17 mouse cellular contexts compared by ENCODE assay signal in genomic region chr14:85507419-85508170, GRCm38 (mm10).
A peak's percentile ranks its signal among the peaks of the same experiment; 100 is the strongest.
DNase-seq lines count a peak whose midpoint lies in the region; ATAC-seq lines count a peak whose summit lies in the region.
"Had no signal": no experiment of that assay in that cellular context is flagged by ENCODE, and none has a peak within 500 bp of the region (broad histone marks: within the 10 kb centered on the region; RNA-seq: fewer than 3 reads in every experiment).

No protein-coding gene starts in this region.

- no peak for ATAC-seq in midbrain, embryonic 11.5 days (ENCODE audit: low FRiP score)
- peak; percentile 78; the same call in 1 of the 2 replicates for ATAC-seq in hindbrain, embryonic 14.5 days (ENCODE audit: low FRiP score)
- ATAC-seq in midbrain, embryonic 16.5 days, result 0 out of 2 replicates have a peak, but pooled peaks have one; percentile 25
- no peak for ATAC-seq in erythroblast, adult 5-6 weeks (replicated peaks; ENCODE audit: low FRiP score, poor library complexity, severe bottlenecking)

- no peak overlapping the region for H3K4me3 ChIP-seq in midbrain, embryonic 10.5 days
- H3K4me3 ChIP-seq in midbrain, embryonic 11.5 days (ENCODE audit: low read depth, low read length), result no peak overlapping the region
- H3K4me3 ChIP-seq in hindbrain, embryonic 14.5 days (replicated peaks; ENCODE audit: low read length), result no peak overlapping the region
- no peak overlapping the region for H3K4me3 ChIP-seq in midbrain, embryonic 16.5 days (ENCODE audit: low read depth, low read length)
- H3K4me3 ChIP-seq: erythroblast, embryonic 14.5 days; heart, embryonic 13.5 days; left cerebral cortex, adult 2 months; limb, embryonic 13.5 days; liver, embryonic 15.5 days had no signal

- H3K27ac ChIP-seq in midbrain, embryonic 10.5 days (replicated peaks), result 0 out of 2 replicates have a peak overlapping the region, but pooled peaks have one; percentile 17
- no peak overlapping the region for H3K27ac ChIP-seq in midbrain, embryonic 11.5 days (ENCODE audit: low read depth, low read length)
- H3K27ac ChIP-seq in hindbrain, embryonic 14.5 days, result no peak overlapping the region
- 0 out of 2 replicates have a peak overlapping the region, but pooled peaks have one; percentile 20 for H3K27ac ChIP-seq in midbrain, embryonic 16.5 days (ENCODE audit: low read length)
- H3K27ac ChIP-seq: heart, embryonic 13.5 days; left cerebral cortex, adult 2 months; limb, embryonic 13.5 days; liver, embryonic 15.5 days had no signal

- no peak overlapping the region for H3K9ac ChIP-seq in midbrain, embryonic 11.5 days (ENCODE audit: low read length)
- no peak overlapping the region for H3K9ac ChIP-seq in hindbrain, embryonic 14.5 days
- H3K9ac ChIP-seq in midbrain, embryonic 16.5 days (ENCODE audit: low read depth, low read length), result no peak overlapping the region
- H3K9ac ChIP-seq: heart, embryonic 13.5 days; limb, embryonic 13.5 days; liver, embryonic 15.5 days had no signal

- H3K27me3 ChIP-seq in midbrain, embryonic 10.5 days (ENCODE audit: low read depth, poor library complexity, severe bottlenecking), result no peaks in the 10 kb centered on the region
- no peaks in the 10 kb centered on the region for H3K27me3 ChIP-seq in midbrain, embryonic 11.5 days (ENCODE audit: control insufficient read depth, insufficient read depth, low read length)
- no peaks in the 10 kb centered on the region for H3K27me3 ChIP-seq in hindbrain, embryonic 14.5 days (ENCODE audit: control insufficient read depth, insufficient read depth, low read length)
- H3K27me3 ChIP-seq in midbrain, embryonic 16.5 days (ENCODE audit: control insufficient read depth, insufficient read depth, low read depth, low read length), result no peaks in the 10 kb centered on the region
- H3K27me3 ChIP-seq: heart, embryonic 13.5 days; limb, embryonic 13.5 days; liver, embryonic 15.5 days had no signal

- no peaks in the 10 kb centered on the region for H3K36me3 ChIP-seq in midbrain, embryonic 10.5 days
- no peaks in the 10 kb centered on the region for H3K36me3 ChIP-seq in midbrain, embryonic 11.5 days (ENCODE audit: control insufficient read depth, insufficient read depth, low read length)
- H3K36me3 ChIP-seq in hindbrain, embryonic 14.5 days (replicated peaks; ENCODE audit: control insufficient read depth, insufficient read depth), result no peaks in the 10 kb centered on the region
- no peaks in the 10 kb centered on the region for H3K36me3 ChIP-seq in midbrain, embryonic 16.5 days (ENCODE audit: control insufficient read depth, insufficient read depth, low read length)
- H3K36me3 ChIP-seq: heart, embryonic 13.5 days; limb, embryonic 13.5 days; liver, embryonic 15.5 days had no signal

- no peak overlapping the region for H3K4me2 ChIP-seq in midbrain, embryonic 11.5 days
- no peak overlapping the region for H3K4me2 ChIP-seq in hindbrain, embryonic 14.5 days (replicated peaks)
- no peak overlapping the region for H3K4me2 ChIP-seq in midbrain, embryonic 16.5 days (ENCODE audit: low read length)
- H3K4me2 ChIP-seq: heart, embryonic 13.5 days; limb, embryonic 13.5 days; liver, embryonic 15.5 days had no signal

- H3K9me3 ChIP-seq in midbrain, embryonic 10.5 days (replicated peaks), result no peaks in the 10 kb centered on the region
- no peaks in the 10 kb centered on the region for H3K9me3 ChIP-seq in midbrain, embryonic 11.5 days (ENCODE audit: control insufficient read depth, low read length)
- H3K9me3 ChIP-seq in hindbrain, embryonic 14.5 days (ENCODE audit: control insufficient read depth, low read length), result no peaks in the 10 kb centered on the region
- no peaks in the 10 kb centered on the region for H3K9me3 ChIP-seq in midbrain, embryonic 16.5 days (replicated peaks; ENCODE audit: control insufficient read depth, low read length, poor library complexity, severe bottlenecking)
- H3K9me3 ChIP-seq: heart, embryonic 13.5 days; limb, embryonic 13.5 days; liver, embryonic 15.5 days had no signal

- DNase-seq in midbrain, embryonic 10.5 days (ENCODE audit: low spot score), result no peak
- no peak for DNase-seq in midbrain, embryonic 11.5 days (ENCODE audit: low spot score, missing footprints)
- DNase-seq in hindbrain, embryonic 14.5 days (ENCODE audit: low spot score), result peak; percentile 32
- DNase-seq in cerebellum, postnatal 4 days (ENCODE audit: low spot score in 2 of 2), result no peak
- DNase-seq in cerebellum, adult 18-20 months, result no peak
- DNase-seq: adrenal gland, adult 8-10 months; cerebellum, adult 8-10 months; kidney, adult 8-10 months; lung, postnatal 14 days; right cerebral cortex, postnatal 25 days had no signal

- peaks cover 9% of the 10 kb centered on the region for H3K4me1 ChIP-seq in midbrain, embryonic 10.5 days
- no peaks in the 10 kb centered on the region for H3K4me1 ChIP-seq in midbrain, embryonic 11.5 days (ENCODE audit: control insufficient read depth, insufficient read depth, low read length)
- H3K4me1 ChIP-seq in hindbrain, embryonic 14.5 days (replicated peaks; ENCODE audit: control insufficient read depth, insufficient read depth, low read length), result peaks cover 6% of the 10 kb centered on the region
- peaks cover 5% of the 10 kb centered on the region; the same call in 1 of the 2 replicates for H3K4me1 ChIP-seq in midbrain, embryonic 16.5 days (ENCODE audit: control insufficient read depth, insufficient read depth, low read length)
- H3K4me1 ChIP-seq: heart, embryonic 13.5 days; limb, embryonic 13.5 days; liver, embryonic 15.5 days had no signal

- WGBS in midbrain, embryonic 10.5 days, result 71% methylated on average over 2 of the region's 2 CpGs
- WGBS in midbrain, embryonic 11.5 days, result 73% methylated on average over 2 of the region's 2 CpGs
- 30% methylated on average over 2 of the region's 2 CpGs for WGBS in hindbrain, embryonic 14.5 days
- WGBS in midbrain, embryonic 16.5 days, result 57% methylated on average over 2 of the region's 2 CpGs

Comparison
In these comparisons a context has a peak if more than half of its experiments do, and no peak if none do; other contexts are left out.
1. H3K27ac ChIP-seq: peak in midbrain, embryonic 10.5 days (single experiment) and midbrain, embryonic 16.5 days (single experiment); none in midbrain, embryonic 11.5 days (single experiment) and hindbrain, embryonic 14.5 days (single experiment).
2. ATAC-seq: peak in hindbrain, embryonic 14.5 days (single experiment) and midbrain, embryonic 16.5 days (single experiment); none in midbrain, embryonic 11.5 days (single experiment) and erythroblast, adult 5-6 weeks (single experiment).